ENCODE assay signal across 20 mouse cellular contexts in the genomic region with DNA sequence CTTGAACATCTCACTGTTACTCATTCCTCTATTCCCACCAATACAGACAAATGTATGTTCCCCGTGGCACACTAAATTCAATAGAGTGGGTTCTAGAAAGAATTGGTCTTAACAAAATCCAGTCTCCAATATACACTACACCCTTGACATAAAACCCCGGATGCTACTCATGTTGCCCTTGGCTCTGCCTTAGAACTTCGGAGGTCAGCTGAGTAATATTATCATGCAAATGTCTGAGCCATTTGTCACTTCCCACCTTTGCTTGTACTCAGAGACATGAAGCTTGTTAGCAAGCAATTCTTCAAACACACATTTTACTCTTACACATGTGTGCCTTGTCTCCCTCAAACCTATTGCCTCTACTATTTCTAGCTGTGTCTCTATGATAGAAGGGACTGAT.
DNase-seq lines count a peak whose midpoint lies in the region; ATAC-seq and TF ChIP-seq lines count a peak whose summit lies in the region.
"Had no signal": no experiment of that assay in that cellular context is flagged by ENCODE, and none has a peak within 500 bp of the region (broad histone marks: within the 10 kb centered on the region; RNA-seq: fewer than 3 reads in every experiment).

No protein-coding gene starts in this region.

- in situ Hi-C loops in ES-E14 (cut with MboI; ENCODE audit: low sequenced_read_pairs in 2 of 2, unreplicated experiment in 2 of 2): no loop called here

- WGBS in kidney, embryonic 15.5 days: 75% methylated on average over 3 of the region's 3 CpGs

- no peak overlapping the region for H3K4me2 ChIP-seq in kidney, embryonic 15.5 days
- H3K4me2 ChIP-seq: embryonic facial prominence, embryonic 13.5 days; embryonic facial prominence, embryonic 15.5 days; forebrain, embryonic 13.5 days; forebrain, embryonic 15.5 days had no signal

- no peak overlapping the region for H3K9ac ChIP-seq in ES-E14 (ENCODE audit: insufficient read depth, low read depth, low read length, poor library complexity, severe bottlenecking)
- no peak overlapping the region for H3K9ac ChIP-seq in kidney, embryonic 15.5 days
- H3K9ac ChIP-seq: embryonic facial prominence, embryonic 13.5 days; embryonic facial prominence, embryonic 15.5 days; forebrain, embryonic 13.5 days; forebrain, embryonic 15.5 days; forebrain, postnatal 0 days had no signal

- DNase-seq in ES-CJ7 (ENCODE audit: low read depth, low spot score) (peak; percentile 64), ES-E14 (ENCODE audit: low read depth, low spot score) (peak; percentile 13), ZHBTc4 (ENCODE audit: low read depth, low spot score) (peak; percentile 69)
- no peak for DNase-seq in gastrocnemius, postnatal 10 days
- DNase-seq in urinary bladder, postnatal 25 days (ENCODE audit: low spot score): no peak
- DNase-seq: adrenal gland, adult 8-10 months; adrenal gland, postnatal 14 days; cerebellum, adult 11 months; cerebellum, adult 18-20 months; cerebellum, adult 8-10 months; cerebellum, adult 9-11 months; cerebellum, postnatal 14 days; cerebellum, postnatal 36 days; embryo, embryonic 11 days; forebrain, postnatal 0 days had no signal

- no peaks in the 10 kb centered on the region; a peak in 1 of 4 replicates for H3K4me1 ChIP-seq in ES-E14 (ENCODE audit: control insufficient read depth in 2 of 2, insufficient read depth in 2 of 2, low read length in 2 of 2, poor library complexity in 1 of 2)
- H3K4me1 ChIP-seq in kidney, embryonic 15.5 days: peaks cover 18% of the 10 kb centered on the region
- H3K4me1 ChIP-seq: forebrain, embryonic 13.5 days; forebrain, embryonic 15.5 days had no signal

- H3K27me3 ChIP-seq in kidney, embryonic 15.5 days: no peaks in the 10 kb centered on the region
- H3K27me3 ChIP-seq: embryonic facial prominence, embryonic 13.5 days; embryonic facial prominence, embryonic 15.5 days; forebrain, embryonic 13.5 days; forebrain, embryonic 15.5 days had no signal

- H3K4me3 ChIP-seq in ES-E14 (ENCODE audit: insufficient read depth in 1 of 2, low read depth in 1 of 2, low read length in 2 of 2, poor library complexity in 1 of 2, severe bottlenecking in 1 of 2): no peak overlapping the region
- H3K4me3 ChIP-seq in kidney, embryonic 15.5 days (replicated peaks): no peak overlapping the region
- H3K4me3 ChIP-seq: embryonic facial prominence, embryonic 13.5 days; embryonic facial prominence, embryonic 15.5 days; forebrain, embryonic 13.5 days; forebrain, embryonic 15.5 days had no signal

- no peaks in the 10 kb centered on the region for H3K9me3 ChIP-seq in ES-E14 (ENCODE audit: control insufficient read depth, insufficient read depth, low read depth, low read length)
- H3K9me3 ChIP-seq in kidney, embryonic 15.5 days (replicated peaks): no peaks in the 10 kb centered on the region
- H3K9me3 ChIP-seq: embryonic facial prominence, embryonic 13.5 days; embryonic facial prominence, embryonic 15.5 days; forebrain, embryonic 13.5 days; forebrain, embryonic 15.5 days had no signal

- no peak for ATAC-seq in kidney, embryonic 15.5 days (replicated peaks; ENCODE audit: low FRiP score)
- ATAC-seq: forebrain, embryonic 13.5 days; forebrain, embryonic 15.5 days; forebrain, postnatal 0 days had no signal

- no peaks in the 10 kb centered on the region for H3K36me3 ChIP-seq in ES-E14 (ENCODE audit: control insufficient read depth, insufficient read depth, low read length, poor library complexity, severe bottlenecking)
- H3K36me3 ChIP-seq in kidney, embryonic 15.5 days: peaks cover 36% of the 10 kb centered on the region
- H3K36me3 ChIP-seq: embryonic facial prominence, embryonic 15.5 days; forebrain, embryonic 15.5 days had no signal

- no peak overlapping the region for H3K27ac ChIP-seq in ES-E14 (ENCODE audit: insufficient read depth, low read depth, low read length, poor library complexity, severe bottlenecking)
- H3K27ac ChIP-seq in kidney, embryonic 15.5 days: no peak overlapping the region
- H3K27ac ChIP-seq: embryonic facial prominence, embryonic 13.5 days; embryonic facial prominence, embryonic 15.5 days; forebrain, embryonic 13.5 days; forebrain, embryonic 15.5 days had no signal

TF ChIP-seq in ES-E14, 5 proteins besides CTCF, POLR2A, EP300 and RAD21:
- TF ChIP-seq ZC3H11A (IDR thresholded peaks at IDR 0.05; ENCODE audit: borderline replicate concordance, low read depth, low read length) (no peak), HCFC1 (IDR thresholded peaks at IDR 0.05; ENCODE audit: borderline replicate concordance, insufficient read depth, low read length) (no peak), MAFK (IDR thresholded peaks at IDR 0.05; ENCODE audit: insufficient read depth, low read depth, low read length) (no peak), CHD2 (IDR thresholded peaks at IDR 0.05; ENCODE audit: low read depth, low read length) (no peak), ZNF384 (IDR thresholded peaks at IDR 0.05; ENCODE audit: low read depth, low read length) (no peak)

Comparison
In these comparisons a context has a peak if more than half of its experiments do, and no peak if none do; other contexts are left out.
1. DNase-seq: peak in ES-CJ7 (single experiment), ES-E14 (single experiment) and ZHBTc4 (single experiment); none in gastrocnemius, postnatal 10 days (single experiment) and urinary bladder, postnatal 25 days (single experiment).